Mouse (Mus musculus): ENCODE data around the gene Pafah1b2.

GRCm38 (mm10) chr9:45981331-45981730 is 31.2 kb downstream of the Pafah1b2 start:
- no peak for TF ChIP-seq CTCF (conservative IDR thresholded peaks at IDR 0.05; ENCODE audit: low read length)
- TF ChIP-seq NANOG (IDR thresholded peaks at IDR 0.05; ENCODE audit: borderline replicate concordance, low read length), result no peak
- no peak for TF ChIP-seq POU5F1 (IDR thresholded peaks at IDR 0.05; ENCODE audit: borderline replicate concordance, low read length)

Data from E14TG2a.4 (cell line).